Mouse (Mus musculus): Measurements from ENCODE around the gene Gm21778.
"Not testable (repeated sequence)": the region's sequence is repeated elsewhere in the genome, so short reads cannot be mapped to it uniquely, and the experiment has no call there.

Gene Gm21778

DNA sequence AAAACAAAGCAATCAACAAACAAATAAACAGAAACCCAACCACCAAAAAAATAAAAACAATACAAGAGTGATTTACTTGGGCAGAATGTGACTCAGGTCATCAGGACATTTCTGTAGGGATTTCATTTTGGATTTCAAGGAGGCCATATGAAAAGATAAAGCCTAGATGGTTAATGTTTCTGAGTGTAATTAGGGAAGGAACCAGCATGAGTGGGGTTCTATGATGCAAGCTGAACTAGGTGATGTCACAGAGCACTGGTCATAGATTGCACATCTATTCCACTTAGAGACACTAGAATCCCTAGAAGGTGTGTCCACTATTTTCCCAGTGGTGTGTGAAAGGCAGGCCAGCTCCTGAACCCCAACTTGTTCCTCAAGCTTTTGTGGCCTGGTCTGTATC lies at the start of gene Gm21778:
Gene Gm21778, plus strand, starts transcription at position 301 of the 400 bp plus-strand sequence.
- DNase-seq, result not testable (repeated sequence)

Measured in kidney, adult 11 months (tissue).